Mouse (Mus musculus): Measurements from ENCODE around the gene Szrd1.
A peak's percentile ranks its signal among the peaks of the same experiment; 100 is the strongest.
"Not testable (repeated sequence)": the region's sequence is repeated elsewhere in the genome, so short reads cannot be mapped to it uniquely, and the experiment has no call there.

The Szrd1 gene

GRCm38 (mm10) chr4:141147112-141148008 lies 7.8 kb upstream of the Szrd1 start, which contains the start of gene Fbxo42:
TSS of gene Fbxo42 (plus strand) at chr4:141147913.
- DNase-seq: peak; percentile 97

DNA sequence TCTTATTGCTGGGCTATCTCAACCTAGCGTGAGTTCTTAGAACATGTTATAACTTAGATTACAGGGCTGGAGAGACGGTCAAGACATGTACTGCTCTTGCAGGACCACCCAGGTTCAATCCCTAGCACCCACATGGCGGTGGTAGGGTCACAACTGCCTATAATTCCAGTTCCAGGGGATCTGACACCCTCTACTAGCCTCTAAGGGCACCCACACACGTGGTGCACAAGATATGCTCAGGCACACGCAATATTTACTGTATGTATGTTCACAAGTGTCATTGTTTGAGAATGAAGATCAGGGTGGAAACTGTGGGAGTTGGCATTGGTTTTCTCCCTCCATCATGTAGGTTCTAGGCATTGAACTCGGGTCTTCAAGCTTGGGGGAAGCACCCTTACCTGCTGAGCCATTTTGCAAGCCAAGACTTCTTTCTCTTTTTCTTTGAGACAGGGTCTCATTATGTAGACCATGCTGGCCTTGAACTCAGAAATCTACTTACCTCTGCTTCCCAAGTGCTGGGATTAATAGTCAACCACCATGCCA lies 7.0 kb upstream of the Szrd1 start:
- DNase-seq: no peak

- not testable (repeated sequence) for DNase-seq
Observed at GRCm38 (mm10) chr4:141145124-141145523, 5.5 kb upstream of the Szrd1 start.

- DNase-seq: peak; percentile 79
Observed at GRCm38 (mm10) chr4:141142285-141142811, 2.8 kb upstream of the Szrd1 start.

GRCm38 (mm10) chr4:141140967-141141366 lies 1.4 kb upstream of the Szrd1 start:
- DNase-seq: no peak

DNA sequence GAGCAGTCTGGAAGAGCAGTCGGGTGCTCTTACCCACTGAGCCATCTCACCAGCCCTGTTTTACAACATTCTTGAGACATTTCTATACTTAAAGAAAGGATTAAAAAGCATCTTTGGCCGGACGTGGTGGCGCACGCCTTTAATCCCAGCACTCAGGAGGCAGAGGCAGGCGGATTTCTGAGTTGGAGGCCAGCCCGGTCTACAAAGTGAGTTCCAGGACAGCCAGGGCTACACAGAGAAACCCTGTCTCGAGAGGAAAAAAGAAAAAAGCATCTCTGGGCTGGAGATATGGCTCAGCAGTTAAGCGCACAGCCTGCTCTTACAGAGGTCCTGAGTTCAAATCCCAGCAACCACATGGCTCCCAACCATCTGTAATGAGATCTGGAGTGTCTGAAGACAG lies 779 bp upstream of the Szrd1 start:
- not testable (repeated sequence) for DNase-seq

- DNase-seq: no peak
Observed at GRCm38 (mm10) chr4:141138425-141139115, 1.0 kb downstream of the Szrd1 start.

- DNase-seq: not testable (repeated sequence)
Observed at GRCm38 (mm10) chr4:141137740-141138139, 1.8 kb downstream of the Szrd1 start.

DNA sequence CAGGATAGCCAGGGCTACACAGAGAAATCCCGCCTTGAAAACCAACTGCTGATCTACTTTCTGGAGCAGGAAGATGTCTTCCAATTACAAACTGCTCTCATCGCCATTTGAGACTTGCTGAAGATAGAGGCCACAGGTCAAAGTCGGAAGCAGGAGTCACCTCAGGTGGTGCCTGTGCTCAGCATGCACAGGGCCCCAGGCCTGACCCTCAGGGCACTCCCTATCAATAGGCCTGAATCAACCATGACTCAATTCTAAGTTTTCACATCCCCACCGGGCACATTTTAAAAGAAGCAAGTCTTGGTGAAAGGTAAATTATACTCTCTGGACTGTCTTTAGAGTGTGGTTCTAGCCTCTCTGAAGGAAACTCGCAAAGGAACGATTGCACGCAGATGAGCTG lies 3.4 kb downstream of the Szrd1 start:
- DNase-seq: no peak

DNA sequence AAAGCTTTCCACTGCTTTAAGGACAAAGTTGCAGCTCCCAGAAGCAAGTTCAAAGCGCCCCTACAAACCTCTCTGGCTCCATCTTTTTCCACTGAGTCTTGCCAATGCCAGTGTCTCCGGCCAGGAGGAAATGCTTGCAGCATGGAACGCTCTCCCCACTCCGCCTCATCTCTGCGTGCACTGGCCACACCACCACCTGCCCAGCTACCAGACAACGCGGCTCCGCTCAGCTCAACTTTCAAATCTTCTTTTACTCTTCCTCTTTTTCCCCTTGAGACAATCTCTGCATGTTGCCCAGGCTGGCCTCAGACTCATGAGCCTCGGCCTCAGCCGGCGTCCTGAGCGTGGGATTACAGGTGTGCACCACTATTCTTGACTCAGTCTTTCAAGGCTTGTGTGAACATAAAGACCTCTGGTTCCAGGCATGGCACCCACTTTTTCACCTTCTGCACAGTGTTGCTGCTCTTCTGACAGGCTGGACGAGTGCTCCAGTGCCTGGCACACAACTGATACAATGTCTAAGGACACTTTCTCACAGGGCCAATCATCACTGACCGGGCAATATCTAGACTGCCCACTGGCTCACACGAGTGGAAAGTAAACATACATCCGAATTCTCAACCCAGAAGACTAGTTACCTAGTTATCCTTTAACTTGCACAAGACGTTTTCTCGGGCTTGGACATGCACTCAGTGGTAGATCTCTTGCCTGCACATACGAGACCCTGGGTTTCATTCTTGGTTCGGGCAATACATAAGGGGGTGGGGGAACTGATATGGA lies 4.6 kb downstream of the Szrd1 start:
- no peak for DNase-seq

DNA sequence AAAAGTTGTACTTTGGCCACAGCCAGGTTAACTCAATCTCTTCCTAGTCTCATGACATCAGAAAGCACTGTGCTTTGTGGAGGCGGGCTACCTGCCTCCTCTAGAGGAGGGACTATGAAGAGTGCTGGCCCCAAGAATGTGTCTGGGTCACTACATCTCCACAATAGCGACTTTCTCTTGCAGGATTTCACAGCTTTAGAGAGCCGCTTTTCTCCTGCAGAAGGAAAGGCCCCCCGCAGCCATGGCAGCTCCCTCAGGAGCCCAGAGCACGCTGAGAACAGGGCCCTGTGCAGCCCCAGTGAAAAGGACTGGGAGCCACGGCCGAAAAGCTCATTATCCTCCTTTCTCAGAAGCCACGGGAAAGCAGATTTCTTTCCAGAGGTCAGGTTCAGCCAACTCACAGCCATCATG lies 5.5 kb downstream of the Szrd1 start:
- DNase-seq: no peak

- DNase-seq: no peak
Observed at GRCm38 (mm10) chr4:141133227-141133626, 6.3 kb downstream of the Szrd1 start.

DNA sequence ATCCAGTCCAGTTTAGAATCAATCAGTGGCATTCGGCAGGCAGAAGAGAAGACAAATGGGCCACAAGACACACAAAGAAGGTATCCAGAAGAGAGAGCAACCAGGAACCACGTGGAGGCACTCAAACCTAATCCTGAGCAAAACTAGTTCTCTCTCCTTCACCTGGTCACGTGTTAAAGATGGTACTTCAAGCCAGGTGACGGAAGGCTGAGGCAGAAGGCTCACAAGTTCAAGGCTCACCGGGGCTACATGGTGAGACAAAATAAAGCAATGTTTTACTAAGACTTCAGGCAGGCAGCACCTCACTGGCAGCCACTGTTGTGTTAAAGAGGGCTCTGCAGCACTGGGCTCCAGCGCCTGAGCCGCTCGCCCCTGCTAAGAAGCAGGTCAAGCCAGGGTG lies 7.4 kb downstream of the Szrd1 start:
- no peak for DNase-seq

DNA sequence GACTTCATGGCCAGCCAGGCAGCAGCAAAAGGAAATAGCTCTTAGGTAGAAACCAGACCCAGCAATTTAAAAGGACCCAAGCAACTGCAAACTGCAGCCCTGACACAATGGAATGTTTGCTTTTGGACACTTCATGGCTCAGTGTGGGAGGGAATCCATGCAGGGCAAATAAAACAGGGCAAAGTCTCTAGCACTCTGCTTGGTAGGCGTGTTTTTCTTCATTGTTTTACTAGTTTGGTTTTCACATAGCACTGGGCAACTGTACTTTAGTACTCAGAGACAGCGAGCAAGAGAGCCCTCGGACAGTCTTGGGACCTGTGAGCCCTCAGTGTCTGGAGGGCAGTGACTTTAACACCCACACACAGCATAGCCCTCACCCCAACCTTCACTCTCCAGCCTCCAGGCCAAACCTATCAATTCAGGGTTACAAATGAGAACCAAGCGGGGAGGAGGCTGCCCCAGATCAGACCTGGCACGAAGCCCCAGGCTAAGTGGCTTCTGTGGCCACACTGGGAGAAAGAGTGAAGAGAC lies 8.0 kb downstream of the Szrd1 start:
- no peak for DNase-seq

DNA sequence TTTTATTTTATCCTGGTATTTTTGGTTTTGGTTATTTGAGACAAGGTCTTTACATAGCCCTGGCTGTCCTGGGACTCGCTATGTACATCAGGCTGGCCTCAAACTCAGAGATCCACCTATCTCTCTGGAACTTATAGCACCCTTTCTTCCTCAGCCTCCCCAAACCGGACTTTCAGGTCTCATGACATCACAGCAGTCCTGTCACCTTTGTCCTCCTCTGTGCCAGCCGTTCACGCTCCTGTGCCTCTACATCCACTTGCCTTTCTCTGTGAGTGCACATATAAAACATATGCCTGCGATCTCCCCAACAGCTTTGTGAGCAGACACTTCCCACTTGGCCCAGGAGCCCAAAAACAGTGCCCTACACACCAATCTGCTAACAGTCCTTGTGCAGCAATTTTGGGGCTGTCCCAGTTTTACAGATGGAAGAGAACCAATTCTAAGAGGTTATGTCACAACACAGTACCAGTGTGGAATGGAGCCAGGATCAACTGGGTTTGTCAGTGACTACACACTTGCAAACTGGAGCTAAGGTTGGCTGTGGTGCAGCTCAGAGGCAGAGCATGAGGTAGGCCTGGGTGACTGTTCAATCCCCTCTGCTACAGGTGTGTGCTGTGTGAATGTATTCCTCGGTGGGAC lies 8.8 kb downstream of the Szrd1 start:
- no peak for DNase-seq

GRCm38 (mm10) chr4:141129190-141129710 lies 10.3 kb downstream of the Szrd1 start:
- DNase-seq: peak; percentile 31

- no peak for DNase-seq
Observed at GRCm38 (mm10) chr4:141123065-141123464, 16.5 kb downstream of the Szrd1 start.

- no peak for DNase-seq
Observed at GRCm38 (mm10) chr4:141122663-141123062, 16.9 kb downstream of the Szrd1 start.

GRCm38 (mm10) chr4:141120700-141121099 lies 18.9 kb downstream of the Szrd1 start:
- peak; percentile 73 for DNase-seq

DNA sequence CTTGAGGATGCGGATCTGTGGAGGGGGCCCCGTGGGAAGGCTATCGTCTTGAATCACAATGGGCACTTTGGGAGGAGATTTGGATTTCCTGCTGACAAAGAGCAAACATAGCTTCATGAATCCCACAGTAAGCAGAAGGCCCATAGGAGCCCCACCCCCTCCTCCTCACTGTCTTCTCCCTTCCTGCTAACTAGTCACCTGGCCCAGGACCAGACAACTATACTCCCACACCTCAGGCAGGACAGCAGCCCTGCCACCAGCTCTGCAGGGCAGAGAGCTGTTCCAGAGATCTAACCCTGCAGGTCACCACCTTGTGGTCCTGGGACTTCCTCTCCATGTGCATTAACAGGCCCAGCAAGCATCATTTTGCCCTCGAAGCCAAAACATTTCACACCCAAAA lies 20.9 kb downstream of the Szrd1 start:
- no peak for DNase-seq

- DNase-seq: peak; percentile 49
Observed at GRCm38 (mm10) chr4:141115398-141115797, 24.2 kb downstream of the Szrd1 start.
